Mouse (Mus musculus) hindbrain, postnatal 0 days (tissue): ENCODE results near the gene Reln. TPM values are rescaled to one million over a fixed set of nuclear protein-coding genes. Genes with fewer than 3 reads are reported as not detected.

ENCODE experiments used
- ATAC-seq: fragments of 200-750 bp; cut with Nextera tagmentation; 2 replicates; pipeline ENCODE4 v1.8.0; 2017; ENCODE audit warnings: mild to moderate bottlenecking, moderate TSS enrichment, moderate library complexity
- DNase-seq: peaks from one replicate; pipeline ENCODE4 v3.0.0-alpha.2; 2015; ENCODE audit warnings: low spot score
- H3K27ac ChIP-seq: fragments of 300-500 bp; sonication (generic); 2 replicates; pipeline ENCODE4 v1.5.1; 2014; ENCODE audit warnings: mild to moderate bottlenecking
- H3K27me3 ChIP-seq: fragments of 300-500 bp; sonication (generic); 2 replicates; pipeline ENCODE4 v1.6.1; 2014; ENCODE audit warnings: low read length, mixed read lengths; ENCODE audit not compliant: insufficient read depth
- H3K36me3 ChIP-seq: fragments of 300-500 bp; sonication (generic); 2 replicates; pipeline ENCODE4 v1.6.1; 2014; ENCODE audit warnings: low read length, mixed read lengths; ENCODE audit not compliant: insufficient read depth
- H3K4me1 ChIP-seq: fragments of 300-500 bp; sonication (generic); 2 replicates; pipeline ENCODE4 v1.6.1; 2014; ENCODE audit warnings: antibody characterized with exemption, low read length, mixed read lengths; ENCODE audit not compliant: insufficient read depth
- H3K4me2 ChIP-seq: fragments of 300-500 bp; sonication (generic); 2 replicates; pipeline ENCODE4 v1.6.1; 2014; ENCODE audit warnings: low read depth, mild to moderate bottlenecking, low read length, moderate library complexity, mixed read lengths
- H3K4me3 ChIP-seq: fragments of 300-500 bp; sonication (generic); 2 replicates; pipeline ENCODE4 v1.5.1; 2014; ENCODE audit warnings: low read length
- H3K9ac ChIP-seq: fragments of 300-500 bp; sonication (generic); replicated peaks from 2 replicates; pipeline ENCODE4 v1.6.1; 2014; ENCODE audit warnings: mild to moderate bottlenecking, low read length, moderate library complexity, mixed read lengths
- H3K9me3 ChIP-seq: fragments of 300-500 bp; sonication (generic); 2 replicates; pipeline ENCODE4 v1.6.1; 2016; ENCODE audit warnings: low read length, mixed read lengths
- CTCF ChIP-seq: IDR thresholded peaks from 2 replicates; pipeline ENCODE4 v1.5.1; 2016; ENCODE audit warnings: antibody characterized with exemption, control low read depth, low read depth
- WGBS: fragments of 180-500 bp; shearing (Covaris S2); extraction: QIAGEN DNeasy Blood & Tissue Kit; methylation state at CpG from one replicate; pipeline ENCODE4 v1.1.7; 2014; 5-methylcytosine and 5-hydroxymethylcytosine counted together
- polyA plus RNA-seq: library from polyadenylated mRNA; unstranded; fragments of >200 nt; fragmentation: Nextera tagmentation; extraction: Ambion mirVana; gene quantifications from 2 replicates; pipeline ENCODE4 v1.2.1, GENCODE M21; 2015
- total RNA-seq: library from RNA; depleted of rRNA; stranded (reverse); fragments of >200 nt; gene quantifications from 2 replicates; pipeline ENCODE4 v1.2.3, GENCODE M21; 2014

The Reln gene
- total and polyA plus RNA-seq, 2 experiments from 2014 or later = 41.9 to 226 TPM

- Histone ChIP-seq H3K36me3 (no peaks in the 10 kb centered on the region), H3K27me3 (0 out of 2 replicates have a peak, but pooled peaks cover under 1% of the 10 kb centered on the region), H3K4me2 (no peak overlapping the region), H3K9ac (no peak overlapping the region), H3K27ac (no peak overlapping the region), H3K4me3 (no peak overlapping the region), H3K4me1 (no peaks in the 10 kb centered on the region), H3K9me3 (no peaks in the 10 kb centered on the region)
- ATAC-seq (no peak), DNase-seq (no peak)
- 65% methylated on average over 6 of the region's 6 CpGs for WGBS
- no peak for TF ChIP-seq CTCF
Measured at GRCm38 (mm10) chr5:22072591-22072990, 271.9 kb downstream of the Reln start.

- no peaks in the 10 kb centered on the region for H3K9me3 ChIP-seq
- no peaks in the 10 kb centered on the region for H3K4me1 ChIP-seq
Measured at GRCm38 (mm10) chr5:22059251-22059650, 285.3 kb downstream of the Reln start.

GRCm38 (mm10) chr5:22041825-22042224 lies 302.7 kb downstream of the Reln start:
- WGBS = 88% methylated on average over 6 of the region's 6 CpGs
- no peak for TF ChIP-seq CTCF
- Histone ChIP-seq H3K36me3 (no peaks in the 10 kb centered on the region), H3K9me3 (no peaks in the 10 kb centered on the region), H3K4me2 (no peak overlapping the region), H3K4me1 (no peaks in the 10 kb centered on the region), H3K27ac (no peak overlapping the region), H3K27me3 (no peaks in the 10 kb centered on the region), H3K4me3 (no peak overlapping the region), H3K9ac (no peak overlapping the region)
- no peak for ATAC-seq
- DNase-seq = no peak

More at GRCm38 (mm10) chr5:22059251-22059650, 285.3 kb downstream of the Reln start:
- ATAC-seq (no peak), DNase-seq (no peak)
- no peak overlapping the region for H3K9ac ChIP-seq
- H3K27me3 ChIP-seq = no peaks in the 10 kb centered on the region
- no peaks in the 10 kb centered on the region for H3K36me3 ChIP-seq
- H3K27ac ChIP-seq = no peak overlapping the region
- no peak overlapping the region for H3K4me3 ChIP-seq
- no peak overlapping the region for H3K4me2 ChIP-seq
- no peak for TF ChIP-seq CTCF
- 88% methylated on average over 6 of the region's 6 CpGs for WGBS

GRCm38 (mm10) chr5:22039375-22040149 lies 304.9 kb downstream of the Reln start:
- Histone ChIP-seq H3K9ac (no peak overlapping the region), H3K4me1 (no peaks in the 10 kb centered on the region), H3K9me3 (no peaks in the 10 kb centered on the region), H3K27ac (no peak overlapping the region), H3K27me3 (no peaks in the 10 kb centered on the region), H3K4me3 (no peak overlapping the region), H3K36me3 (no peaks in the 10 kb centered on the region), H3K4me2 (no peak overlapping the region)
- DNase-seq (no peak), ATAC-seq (no peak)
- TF ChIP-seq CTCF = no peak
- 82% methylated on average over 12 of the region's 12 CpGs for WGBS

GRCm38 (mm10) chr5:22035201-22035600 lies 309.3 kb downstream of the Reln start:
- H3K9ac ChIP-seq = no peak overlapping the region
- H3K27ac ChIP-seq = no peak overlapping the region
- 70% methylated on average over 8 of the region's 8 CpGs for WGBS
- ATAC-seq (no peak), DNase-seq (no peak)
- H3K4me1 ChIP-seq = no peaks in the 10 kb centered on the region
- no peak overlapping the region for H3K4me3 ChIP-seq
- no peaks in the 10 kb centered on the region for H3K27me3 ChIP-seq
- H3K9me3 ChIP-seq = no peaks in the 10 kb centered on the region
- no peak for TF ChIP-seq CTCF
- H3K4me2 ChIP-seq = no peak overlapping the region
- H3K36me3 ChIP-seq = no peaks in the 10 kb centered on the region

GRCm38 (mm10) chr5:22033039-22033438 lies 311.5 kb downstream of the Reln start:
- no peak for ATAC-seq
- Histone ChIP-seq H3K4me2 (no peak overlapping the region), H3K36me3 (no peaks in the 10 kb centered on the region), H3K9me3 (no peaks in the 10 kb centered on the region), H3K27me3 (no peaks in the 10 kb centered on the region), H3K4me3 (no peak overlapping the region), H3K27ac (no peak overlapping the region), H3K4me1 (no peaks in the 10 kb centered on the region), H3K9ac (no peak overlapping the region)
- no peak for TF ChIP-seq CTCF
- WGBS = 61% methylated on average over 8 of the region's 8 CpGs
- no peak for DNase-seq

GRCm38 (mm10) chr5:22031653-22032052 lies 312.8 kb downstream of the Reln start:
- no peak for ATAC-seq
- Histone ChIP-seq H3K27me3 (no peaks in the 10 kb centered on the region), H3K9ac (no peak overlapping the region), H3K36me3 (no peaks in the 10 kb centered on the region), H3K27ac (no peak overlapping the region), H3K4me2 (no peak overlapping the region), H3K4me1 (no peaks in the 10 kb centered on the region), H3K4me3 (no peak overlapping the region), H3K9me3 (no peaks in the 10 kb centered on the region)
- peak; percentile 52 for DNase-seq
- TF ChIP-seq CTCF = no peak
- 22% methylated on average over 7 of the region's 7 CpGs for WGBS
